Mouse (Mus musculus): ENCODE measurements at regions not wholly inside any gene's neighbourhood (a gene's known extent, or its start where the extent isn't known, plus 50 kb on each side); places are given as distances from the start of the nearest gene placed in this dataset.

GRCm38 (mm10) chr11:56165759-56166158, 124.9 kb upstream of the Nmur2 start:
- no peak for ATAC-seq (ENCODE audit: low FRiP score)
- no peak for DNase-seq (ENCODE audit: low spot score)
- 88% methylated on average over 5 of the region's 5 CpGs for WGBS

GRCm38 (mm10) chr11:56160286-56160685, 119.5 kb upstream of the Nmur2 start:
- H3K27ac ChIP-seq (ENCODE audit: low read depth, low read length): no peak overlapping the region
- ATAC-seq (ENCODE audit: low FRiP score) (no peak), DNase-seq (ENCODE audit: low spot score) (no peak)
- H3K9ac ChIP-seq (ENCODE audit: low read depth, low read length): no peak overlapping the region
- H3K4me2 ChIP-seq (replicated peaks; ENCODE audit: low read depth, low read length): no peak overlapping the region
- no peaks in the 10 kb centered on the region for H3K9me3 ChIP-seq (ENCODE audit: control insufficient read depth, low read length)
- no peak overlapping the region for H3K4me3 ChIP-seq (ENCODE audit: low read depth, low read length)
- whole genome bisulfite sequencing: 66% methylated on average over 2 of the region's 2 CpGs
- H3K4me1 ChIP-seq (replicated peaks; ENCODE audit: control insufficient read depth, insufficient read depth, low read length): no peaks in the 10 kb centered on the region
- no peaks in the 10 kb centered on the region for H3K36me3 ChIP-seq (ENCODE audit: control insufficient read depth, insufficient read depth, low read length)
- H3K27me3 ChIP-seq (ENCODE audit: control insufficient read depth, insufficient read depth, low read length): no peaks in the 10 kb centered on the region

More at GRCm38 (mm10) chr11:56165759-56166158, 124.9 kb upstream of the Nmur2 start:
- no peak overlapping the region for H3K9ac ChIP-seq (ENCODE audit: low read depth, low read length)
- H3K9me3 ChIP-seq (ENCODE audit: control insufficient read depth, low read length): no peaks in the 10 kb centered on the region
- H3K4me2 ChIP-seq (replicated peaks; ENCODE audit: low read depth, low read length): no peak overlapping the region
- no peaks in the 10 kb centered on the region for H3K27me3 ChIP-seq (ENCODE audit: control insufficient read depth, insufficient read depth, low read length)
- no peak overlapping the region for H3K27ac ChIP-seq (ENCODE audit: low read depth, low read length)
- no peaks in the 10 kb centered on the region for H3K4me1 ChIP-seq (replicated peaks; ENCODE audit: control insufficient read depth, insufficient read depth, low read length)
- H3K36me3 ChIP-seq (ENCODE audit: control insufficient read depth, insufficient read depth, low read length): no peaks in the 10 kb centered on the region
- no peak overlapping the region for H3K4me3 ChIP-seq (ENCODE audit: low read depth, low read length)

- Histone ChIP-seq H3K4me2 (replicated peaks; ENCODE audit: low read depth, low read length) (no peak overlapping the region), H3K9ac (ENCODE audit: low read depth, low read length) (no peak overlapping the region), H3K27ac (ENCODE audit: low read depth, low read length) (no peak overlapping the region), H3K36me3 (ENCODE audit: control insufficient read depth, insufficient read depth, low read length) (no peaks in the 10 kb centered on the region), H3K4me1 (replicated peaks; ENCODE audit: control insufficient read depth, insufficient read depth, low read length) (no peaks in the 10 kb centered on the region), H3K4me3 (ENCODE audit: low read depth, low read length) (no peak overlapping the region), H3K9me3 (ENCODE audit: control insufficient read depth, low read length) (no peaks in the 10 kb centered on the region), H3K27me3 (ENCODE audit: control insufficient read depth, insufficient read depth, low read length) (no peaks in the 10 kb centered on the region)
- peak; percentile 84 for ATAC-seq (ENCODE audit: low FRiP score)
- WGBS: 42% methylated on average over 10 of the region's 10 CpGs
- DNase-seq (ENCODE audit: low spot score): peak; percentile 76
Observed at GRCm38 (mm10) chr11:56159412-56160074, 118.7 kb upstream of the Nmur2 start.

GRCm38 (mm10) chr11:56150825-56151342, 110.1 kb upstream of the Nmur2 start:
- no peaks in the 10 kb centered on the region for H3K36me3 ChIP-seq (ENCODE audit: control insufficient read depth, insufficient read depth, low read length)
- H3K27ac ChIP-seq (ENCODE audit: low read depth, low read length): no peak overlapping the region
- no peaks in the 10 kb centered on the region for H3K4me1 ChIP-seq (replicated peaks; ENCODE audit: control insufficient read depth, insufficient read depth, low read length)
- DNase-seq (ENCODE audit: low spot score) (no peak), ATAC-seq (ENCODE audit: low FRiP score) (no peak)
- no peak overlapping the region for H3K4me3 ChIP-seq (ENCODE audit: low read depth, low read length)
- WGBS: 29% methylated on average over 13 of the region's 13 CpGs
- H3K4me2 ChIP-seq (replicated peaks; ENCODE audit: low read depth, low read length): no peak overlapping the region
- H3K9me3 ChIP-seq (ENCODE audit: control insufficient read depth, low read length): no peaks in the 10 kb centered on the region
- H3K27me3 ChIP-seq (ENCODE audit: control insufficient read depth, insufficient read depth, low read length): peaks cover 5% of the 10 kb centered on the region; the same call in 1 of the 2 replicates
- no peak overlapping the region for H3K9ac ChIP-seq (ENCODE audit: low read depth, low read length)

- no peak overlapping the region for H3K4me2 ChIP-seq (replicated peaks; ENCODE audit: low read depth, low read length)
- 60% methylated on average over 1 of the region's 1 CpGs for WGBS
- H3K4me1 ChIP-seq (replicated peaks; ENCODE audit: control insufficient read depth, insufficient read depth, low read length): no peaks in the 10 kb centered on the region
- DNase-seq (ENCODE audit: low spot score) (no peak), ATAC-seq (ENCODE audit: low FRiP score) (no peak)
- H3K27ac ChIP-seq (ENCODE audit: low read depth, low read length): no peak overlapping the region
- H3K27me3 ChIP-seq (ENCODE audit: control insufficient read depth, insufficient read depth, low read length): peaks cover 7% of the 10 kb centered on the region; the same call in 1 of the 2 replicates
- H3K36me3 ChIP-seq (ENCODE audit: control insufficient read depth, insufficient read depth, low read length): no peaks in the 10 kb centered on the region
- no peak overlapping the region for H3K9ac ChIP-seq (ENCODE audit: low read depth, low read length)
- H3K4me3 ChIP-seq (ENCODE audit: low read depth, low read length): no peak overlapping the region
- H3K9me3 ChIP-seq (ENCODE audit: control insufficient read depth, low read length): no peaks in the 10 kb centered on the region
Observed at GRCm38 (mm10) chr11:56149752-56150151, 108.9 kb upstream of the Nmur2 start.

GRCm38 (mm10) chr11:56148956-56149355, 108.1 kb upstream of the Nmur2 start:
- ATAC-seq (ENCODE audit: low FRiP score) (no peak), DNase-seq (ENCODE audit: low spot score) (no peak)
- Histone ChIP-seq H3K4me1 (replicated peaks; ENCODE audit: control insufficient read depth, insufficient read depth, low read length) (no peaks in the 10 kb centered on the region), H3K27me3 (ENCODE audit: control insufficient read depth, insufficient read depth, low read length) (peaks cover 7% of the 10 kb centered on the region; the same call in 1 of the 2 replicates), H3K27ac (ENCODE audit: low read depth, low read length) (no peak overlapping the region), H3K9ac (ENCODE audit: low read depth, low read length) (no peak overlapping the region), H3K36me3 (ENCODE audit: control insufficient read depth, insufficient read depth, low read length) (no peaks in the 10 kb centered on the region), H3K9me3 (ENCODE audit: control insufficient read depth, low read length) (no peaks in the 10 kb centered on the region), H3K4me3 (ENCODE audit: low read depth, low read length) (no peak overlapping the region), H3K4me2 (replicated peaks; ENCODE audit: low read depth, low read length) (no peak overlapping the region)
- WGBS: 76% methylated on average over 1 of the region's 1 CpGs

GRCm38 (mm10) chr11:56146708-56147107, 105.9 kb upstream of the Nmur2 start:
- no peak for ATAC-seq (ENCODE audit: low FRiP score)
- Histone ChIP-seq H3K27me3 (ENCODE audit: control insufficient read depth, insufficient read depth, low read length) (0 out of 2 replicates have a peak, but pooled peaks cover 2% of the 10 kb centered on the region), H3K4me2 (replicated peaks; ENCODE audit: low read depth, low read length) (no peak overlapping the region), H3K27ac (ENCODE audit: low read depth, low read length) (no peak overlapping the region), H3K36me3 (ENCODE audit: control insufficient read depth, insufficient read depth, low read length) (no peaks in the 10 kb centered on the region), H3K4me1 (replicated peaks; ENCODE audit: control insufficient read depth, insufficient read depth, low read length) (no peaks in the 10 kb centered on the region), H3K4me3 (ENCODE audit: low read depth, low read length) (no peak overlapping the region), H3K9ac (ENCODE audit: low read depth, low read length) (no peak overlapping the region), H3K9me3 (ENCODE audit: control insufficient read depth, low read length) (no peaks in the 10 kb centered on the region)
- DNase-seq (ENCODE audit: low spot score): no peak
- 76% methylated on average over 5 of the region's 5 CpGs for WGBS

GRCm38 (mm10) chr11:56131339-56131823, 90.6 kb upstream of the Nmur2 start:
- Histone ChIP-seq H3K9ac (ENCODE audit: low read depth, low read length) (no peak overlapping the region), H3K4me1 (replicated peaks; ENCODE audit: control insufficient read depth, insufficient read depth, low read length) (no peaks in the 10 kb centered on the region), H3K9me3 (ENCODE audit: control insufficient read depth, low read length) (no peaks in the 10 kb centered on the region), H3K36me3 (ENCODE audit: control insufficient read depth, insufficient read depth, low read length) (no peaks in the 10 kb centered on the region), H3K4me2 (replicated peaks; ENCODE audit: low read depth, low read length) (no peak overlapping the region), H3K4me3 (ENCODE audit: low read depth, low read length) (no peak overlapping the region), H3K27me3 (ENCODE audit: control insufficient read depth, insufficient read depth, low read length) (no peaks in the 10 kb centered on the region), H3K27ac (ENCODE audit: low read depth, low read length) (no peak overlapping the region)
- 35% methylated on average over 15 of the region's 15 CpGs for WGBS
- ATAC-seq (ENCODE audit: low FRiP score) (no peak), DNase-seq (ENCODE audit: low spot score) (peak; percentile 84)

Measured in hindbrain, embryonic 11.5 days (tissue).